Mouse (Mus musculus): Measurements from ENCODE around the gene Thsd4.
A peak's percentile ranks its signal among the peaks of the same experiment; 100 is the strongest.

Gene Thsd4

GRCm38 (mm10) chr9:60259626-60260025, 262.2 kb downstream of the Thsd4 start:
- DNase-seq: no peak

- no peak for DNase-seq
Observed at GRCm38 (mm10) chr9:60251765-60252164, 270.1 kb downstream of the Thsd4 start.

DNA sequence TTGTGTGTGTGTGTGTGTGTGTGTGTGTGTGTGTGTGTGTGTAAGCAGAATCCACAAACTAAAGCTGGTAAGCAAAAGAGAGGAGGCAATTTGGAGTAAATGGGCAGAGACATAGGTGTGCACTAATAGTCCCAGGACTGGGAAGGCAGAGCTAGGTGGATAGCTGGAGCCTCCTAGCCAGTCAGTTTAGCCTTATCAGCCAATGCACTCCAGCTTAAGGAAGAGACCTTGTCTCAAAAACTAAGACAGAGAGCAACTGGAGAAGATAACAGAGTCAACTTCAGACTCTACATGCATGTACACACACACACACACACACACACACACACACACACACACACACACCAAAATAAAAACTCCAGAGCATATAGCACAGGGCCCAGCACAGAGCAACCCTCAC, 271.4 kb downstream of the Thsd4 start:
- no peak for DNase-seq

- DNase-seq: no peak
Observed at GRCm38 (mm10) chr9:60247998-60248397, 273.8 kb downstream of the Thsd4 start.

GRCm38 (mm10) chr9:60244943-60245342, 276.9 kb downstream of the Thsd4 start:
- DNase-seq: peak; percentile 51

GRCm38 (mm10) chr9:60243503-60243902, 278.3 kb downstream of the Thsd4 start:
- DNase-seq: no peak

DNA sequence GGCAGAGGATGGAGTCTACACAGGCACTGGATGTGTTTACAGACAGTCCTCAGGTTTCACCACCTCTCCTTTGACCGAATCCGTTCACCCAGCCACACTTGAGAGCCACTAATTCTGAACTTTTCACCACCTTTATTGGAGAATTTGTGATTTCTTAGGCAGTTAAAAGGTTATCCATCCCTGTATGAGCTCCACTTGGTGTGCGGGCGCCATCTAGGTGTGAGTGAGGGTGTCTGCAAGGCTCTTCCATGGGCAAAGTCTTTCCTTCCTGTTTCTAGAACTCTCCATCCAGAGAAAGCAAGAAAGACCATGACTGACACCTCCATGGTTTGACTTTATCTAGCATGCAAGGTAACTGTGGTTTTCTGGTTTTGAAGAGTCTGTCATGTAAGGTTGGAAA, 284.2 kb downstream of the Thsd4 start:
- peak; percentile 20 for DNase-seq

DNA sequence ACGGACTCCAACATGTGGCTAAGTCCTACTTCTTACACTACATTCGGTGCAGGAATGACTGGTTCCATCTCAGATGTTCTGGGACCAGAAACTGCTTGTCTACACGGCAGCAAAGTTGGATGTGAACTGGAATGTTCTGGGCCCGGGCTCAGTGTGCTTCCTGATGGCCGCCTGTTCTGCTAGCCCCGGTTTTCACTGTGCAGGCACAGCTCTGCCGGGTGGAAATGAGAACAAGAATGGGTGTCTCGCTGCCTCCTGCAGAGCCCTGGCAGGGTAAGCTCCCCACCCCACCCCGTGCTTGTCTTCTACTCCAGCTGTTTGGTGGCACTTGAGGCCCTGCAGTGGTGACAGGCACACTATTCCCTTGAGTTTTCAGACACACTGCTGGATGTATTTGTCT, 285.7 kb downstream of the Thsd4 start:
- DNase-seq: no peak

GRCm38 (mm10) chr9:60234233-60235115, 287.4 kb downstream of the Thsd4 start:
- DNase-seq: peak; percentile 86

DNA sequence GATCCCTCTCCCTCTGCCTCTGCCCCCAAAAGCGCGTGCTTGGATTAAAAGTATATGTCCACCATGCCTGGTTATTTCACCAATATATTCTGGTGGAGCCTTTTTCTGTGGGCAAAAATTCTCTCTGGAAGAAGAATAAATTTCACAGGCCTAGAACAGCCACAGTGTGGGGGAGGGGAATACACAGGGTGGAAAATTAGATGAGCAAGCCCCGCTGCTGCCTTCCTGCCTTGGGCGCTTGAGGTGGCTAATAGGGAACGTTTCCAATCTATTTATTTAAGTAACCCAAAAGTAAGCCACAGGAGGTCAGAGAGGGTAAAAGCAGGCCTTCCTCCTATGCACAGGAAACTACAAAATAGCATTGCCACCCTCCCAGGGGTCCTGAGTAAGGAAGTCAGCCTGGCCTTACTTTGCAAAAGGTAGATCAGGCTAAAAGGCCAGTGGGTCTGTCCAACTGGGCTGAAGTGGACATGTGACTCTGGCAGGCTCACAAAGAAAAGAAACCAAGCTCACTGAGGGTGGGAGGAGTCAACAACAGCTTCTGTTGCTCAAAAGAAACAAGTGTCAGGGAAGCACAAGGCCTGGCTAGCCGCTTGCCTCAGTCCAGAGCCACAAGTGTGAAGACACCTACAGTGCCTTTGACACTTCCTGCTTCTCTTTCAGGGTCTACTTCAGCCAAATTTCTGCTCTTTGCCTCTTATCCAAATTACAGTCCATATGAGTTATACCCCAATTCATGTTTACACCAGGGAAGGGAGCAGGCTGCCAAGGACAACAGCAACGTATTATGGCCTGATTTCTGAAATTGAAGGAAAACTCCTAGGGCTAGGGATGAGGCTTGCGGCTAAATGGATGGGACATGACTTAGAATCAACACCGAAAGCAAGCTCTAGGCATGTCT, 289.6 kb downstream of the Thsd4 start:
- DNase-seq: peak; percentile 13

DNA sequence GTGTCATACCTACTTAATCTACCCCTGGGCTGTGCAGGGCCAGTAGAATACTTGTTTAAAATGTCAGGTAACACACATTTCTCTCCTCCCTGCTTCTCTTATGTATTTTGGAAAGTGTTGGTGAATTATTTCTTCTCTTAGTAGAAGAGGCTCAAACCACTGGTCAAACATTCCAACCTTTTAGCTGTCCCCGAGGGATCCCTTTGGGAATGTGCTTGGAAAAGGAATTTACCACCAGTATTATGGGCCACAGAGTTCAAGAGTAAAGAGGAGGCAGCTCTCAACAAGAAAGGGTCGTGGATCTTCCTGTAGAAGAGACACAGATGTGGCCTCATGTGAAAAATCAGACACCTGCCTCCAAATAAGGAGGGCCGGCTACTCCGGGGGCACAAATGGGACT, 292.4 kb downstream of the Thsd4 start:
- no peak for DNase-seq

DNA sequence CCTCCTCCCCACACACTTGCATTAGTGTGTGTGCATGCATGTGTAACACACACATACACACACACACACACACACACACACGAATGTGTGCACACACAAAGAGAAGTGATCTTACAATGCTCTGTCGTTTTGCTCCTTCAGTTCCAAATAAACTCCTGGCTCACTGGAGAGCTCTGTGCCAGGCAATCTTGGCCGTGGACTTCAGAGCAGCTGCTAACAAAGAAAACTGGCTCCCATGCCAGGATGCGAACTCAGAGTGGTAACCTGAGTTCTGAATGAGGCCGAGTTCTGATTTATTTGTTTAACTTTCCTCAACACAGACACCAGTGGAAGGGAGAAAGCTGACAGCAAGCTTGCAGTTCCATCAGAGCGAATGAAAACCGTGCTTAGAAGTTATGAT, 294.1 kb downstream of the Thsd4 start:
- DNase-seq: no peak

GRCm38 (mm10) chr9:60226679-60227078, 295.2 kb downstream of the Thsd4 start:
- DNase-seq: no peak

DNA sequence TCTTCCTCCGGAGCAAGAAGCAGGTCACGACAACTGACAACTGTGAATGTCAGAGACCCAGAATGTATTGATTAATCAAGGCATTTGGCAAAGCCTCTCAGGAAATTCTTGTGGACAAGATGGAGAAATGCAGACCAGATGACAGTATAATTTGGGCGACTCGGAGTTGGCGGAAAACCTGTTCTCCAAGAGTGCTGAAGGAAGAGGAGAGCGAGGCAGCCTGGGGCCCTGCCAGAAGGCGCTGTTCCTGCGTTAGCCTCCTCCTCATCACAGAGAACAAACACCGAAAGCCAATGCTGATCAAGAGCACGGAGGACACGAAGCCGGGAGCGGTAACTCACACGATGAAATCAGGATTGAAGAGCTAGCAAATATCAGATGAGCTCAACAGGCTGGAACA, 295.7 kb downstream of the Thsd4 start:
- DNase-seq: no peak

- no peak for DNase-seq
Observed at GRCm38 (mm10) chr9:60225453-60225852, 296.4 kb downstream of the Thsd4 start.

DNA sequence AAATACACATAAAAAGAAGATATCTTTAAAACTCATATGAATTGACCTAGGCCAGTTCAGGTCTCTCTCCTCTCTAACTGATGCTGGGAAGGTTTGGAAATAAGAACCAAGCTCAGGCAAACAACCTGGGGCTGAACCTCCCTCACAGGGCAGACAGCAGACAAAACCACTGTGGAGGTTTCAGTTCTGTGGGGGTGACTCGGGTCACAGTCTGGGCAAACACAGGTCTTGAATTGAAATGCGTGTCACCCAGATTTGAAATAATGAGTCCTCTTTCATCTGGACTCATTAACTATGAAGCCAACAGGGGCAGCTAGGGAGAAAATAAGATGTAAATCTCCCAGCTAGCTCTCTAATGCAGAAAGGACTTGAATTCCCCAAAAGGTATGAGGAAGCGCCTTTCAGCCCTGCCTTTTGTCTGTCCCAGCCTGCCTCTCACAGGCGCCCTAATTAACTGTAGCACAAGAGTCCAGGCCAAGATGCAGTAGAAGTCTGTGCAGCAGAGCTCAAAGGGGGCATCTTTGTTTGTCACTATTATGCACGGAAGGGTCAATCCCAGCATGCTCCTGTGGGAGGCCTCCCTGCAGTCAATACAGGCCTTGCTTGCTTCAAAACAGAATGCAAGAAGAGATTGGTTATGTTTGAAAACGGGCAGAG, 297.7 kb downstream of the Thsd4 start:
- DNase-seq: no peak

- DNase-seq: no peak
Observed at GRCm38 (mm10) chr9:60220431-60220830, 301.4 kb downstream of the Thsd4 start.

DNA sequence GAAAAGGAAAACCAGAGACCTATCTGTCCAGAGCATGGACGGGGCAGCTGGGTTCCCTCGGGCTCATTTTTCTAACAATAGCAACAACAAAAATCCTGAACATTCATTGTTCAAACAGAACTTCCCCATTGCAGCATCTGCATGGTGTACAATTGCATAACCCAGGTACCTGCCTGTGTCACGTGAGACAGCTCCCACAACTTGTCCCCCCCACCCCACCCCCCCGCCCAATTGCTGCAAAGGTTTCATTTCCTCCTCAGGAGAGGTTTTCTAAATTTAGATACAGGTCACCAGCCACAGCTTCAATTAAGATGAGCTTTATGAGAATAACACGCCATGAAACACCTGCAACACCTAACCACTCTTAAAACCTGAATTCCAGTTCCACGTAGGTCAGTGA, 303.4 kb downstream of the Thsd4 start:
- DNase-seq: no peak

DNA sequence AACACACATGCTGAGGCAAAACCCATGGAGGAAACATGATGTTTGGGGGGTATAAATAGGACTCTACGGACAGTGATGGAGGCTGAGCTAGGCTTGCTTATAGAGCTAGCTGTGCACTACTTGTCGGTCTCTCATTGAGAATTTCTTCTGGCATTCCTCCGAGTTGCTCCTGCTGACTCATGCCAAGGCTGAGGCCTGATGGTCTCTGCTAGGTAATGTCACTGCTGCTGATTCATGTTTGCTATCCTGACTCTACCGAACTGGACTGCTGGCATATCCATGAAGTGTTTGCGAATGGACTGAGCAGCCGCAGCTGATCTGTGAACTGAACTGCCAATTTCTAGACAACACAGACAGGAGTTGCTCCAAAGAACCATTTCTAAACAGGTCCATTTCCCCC, 305.8 kb downstream of the Thsd4 start:
- no peak for DNase-seq

- no peak for DNase-seq
Observed at GRCm38 (mm10) chr9:60213111-60213510, 308.7 kb downstream of the Thsd4 start.

GRCm38 (mm10) chr9:60208843-60209242, 313.0 kb downstream of the Thsd4 start:
- DNase-seq: no peak

GRCm38 (mm10) chr9:60203141-60203540, 318.7 kb downstream of the Thsd4 start:
- no peak for DNase-seq

- no peak for DNase-seq
Observed at GRCm38 (mm10) chr9:60200436-60200835, 321.4 kb downstream of the Thsd4 start.
